Mouse (Mus musculus) embryonic fibroblast, embryonic 13.5 days (primary cell): ENCODE results near the gene Dnajc19.

Experiments
- CTCF ChIP-seq: IDR thresholded peaks from 2 replicates; pipeline ENCODE4 v1.5.1; 2011; ENCODE audit warnings: mild to moderate bottlenecking, control low read depth, low read length, moderate library complexity, borderline replicate concordance; ENCODE audit not compliant: insufficient read depth
- POLR2A ChIP-seq: IDR thresholded peaks from 2 replicates; pipeline ENCODE4 v1.6.1; 2011; ENCODE audit warnings: low read depth, mild to moderate bottlenecking, control low read depth, low read length, moderate library complexity

- TF ChIP-seq POLR2A (no peak), CTCF (no peak)
Observed at GRCm38 (mm10) chr3:34028935-34029334, 52.2 kb downstream of the Dnajc19 start.
